Mouse (Mus musculus) midbrain, embryonic 13.5 days (tissue): Measurements from ENCODE around the gene Cbx3. TPM values are rescaled to one million over a fixed set of nuclear protein-coding genes. Genes with fewer than 3 reads are reported as not detected.

Source experiments
- ATAC-seq: fragments of 200-750 bp; cut with Nextera tagmentation; 2 replicates; pipeline ENCODE4 v1.8.0; 2017; ENCODE audit warnings: mild to moderate bottlenecking, moderate TSS enrichment, moderate library complexity
- H3K27ac ChIP-seq: fragments of 300-500 bp; sonication (generic); 2 replicates; pipeline ENCODE4 v1.5.1; 2015; ENCODE audit warnings: inconsistent platforms, mild to moderate bottlenecking, moderate library complexity
- H3K27me3 ChIP-seq: fragments of 300-500 bp; sonication (generic); 2 replicates; pipeline ENCODE4 v1.6.1; 2015; ENCODE audit warnings: mild to moderate bottlenecking, inconsistent platforms
- H3K36me3 ChIP-seq: fragments of 300-500 bp; sonication (generic); 2 replicates; pipeline ENCODE4 v1.6.1; 2015; ENCODE audit warnings: mild to moderate bottlenecking, inconsistent platforms
- H3K4me1 ChIP-seq: fragments of 300-500 bp; sonication (generic); replicated peaks from 2 replicates; pipeline ENCODE4 v1.6.1; 2015; ENCODE audit warnings: inconsistent platforms
- H3K4me2 ChIP-seq: fragments of 300-500 bp; sonication (generic); replicated peaks from 2 replicates; pipeline ENCODE4 v1.6.1; 2015; ENCODE audit warnings: moderate library complexity, mild to moderate bottlenecking, inconsistent platforms
- H3K4me3 ChIP-seq: fragments of 300-500 bp; sonication (generic); replicated peaks from 2 replicates; pipeline ENCODE4 v1.5.1; 2015; ENCODE audit warnings: mild to moderate bottlenecking, inconsistent platforms
- H3K9ac ChIP-seq: fragments of 300-500 bp; sonication (generic); replicated peaks from 2 replicates; pipeline ENCODE4 v1.6.1; 2015; ENCODE audit warnings: mild to moderate bottlenecking, inconsistent platforms
- H3K9me3 ChIP-seq: fragments of 300-500 bp; sonication (generic); 2 replicates; pipeline ENCODE4 v1.6.1; 2016; ENCODE audit warnings: mild to moderate bottlenecking, inconsistent platforms
- WGBS: fragments of 180-500 bp; shearing (Covaris S2); methylation state at CpG from one replicate; pipeline ENCODE4 v1.1.7; 2015; 5-methylcytosine and 5-hydroxymethylcytosine counted together
- polyA plus RNA-seq: library from polyadenylated mRNA; unstranded; fragments of >200 nt; fragmentation: Nextera tagmentation; extraction: Ambion mirVana; gene quantifications from 2 replicates; pipeline ENCODE4 v1.2.1, GENCODE M21; 2015

Cbx3 gene
- polyA plus RNA-seq, 1 experiment from 2014 or later = 593 TPM

DNA sequence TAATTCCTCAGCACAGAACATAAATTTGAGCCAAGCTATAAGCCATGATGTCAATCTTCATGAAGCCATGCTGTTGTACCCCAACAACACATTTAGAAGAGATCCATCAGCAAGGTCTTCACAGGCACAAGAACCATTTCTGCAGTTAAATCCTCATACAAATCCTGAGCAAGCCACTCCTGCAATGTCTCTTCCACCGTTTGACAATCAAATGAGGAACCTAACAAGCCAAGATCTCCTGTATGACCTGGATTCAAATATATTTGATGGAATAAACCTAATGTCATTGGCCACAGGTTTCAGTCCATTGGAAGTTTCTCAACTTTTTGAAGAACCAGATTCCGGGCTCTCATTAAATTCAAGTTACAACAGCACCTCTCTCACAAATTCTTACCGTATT lies 12.9 kb upstream of the Cbx3 start:
- Histone ChIP-seq H3K4me3 (no peak overlapping the region), H3K27ac (no peak overlapping the region), H3K4me1 (no peaks in the 10 kb centered on the region), H3K36me3 (peaks cover 42% of the 10 kb centered on the region), H3K9me3 (no peaks in the 10 kb centered on the region), H3K9ac (no peak overlapping the region), H3K4me2 (no peak overlapping the region), H3K27me3 (no peaks in the 10 kb centered on the region)
- no peak for ATAC-seq
- 88% methylated on average over 3 of the region's 3 CpGs for WGBS

DNA sequence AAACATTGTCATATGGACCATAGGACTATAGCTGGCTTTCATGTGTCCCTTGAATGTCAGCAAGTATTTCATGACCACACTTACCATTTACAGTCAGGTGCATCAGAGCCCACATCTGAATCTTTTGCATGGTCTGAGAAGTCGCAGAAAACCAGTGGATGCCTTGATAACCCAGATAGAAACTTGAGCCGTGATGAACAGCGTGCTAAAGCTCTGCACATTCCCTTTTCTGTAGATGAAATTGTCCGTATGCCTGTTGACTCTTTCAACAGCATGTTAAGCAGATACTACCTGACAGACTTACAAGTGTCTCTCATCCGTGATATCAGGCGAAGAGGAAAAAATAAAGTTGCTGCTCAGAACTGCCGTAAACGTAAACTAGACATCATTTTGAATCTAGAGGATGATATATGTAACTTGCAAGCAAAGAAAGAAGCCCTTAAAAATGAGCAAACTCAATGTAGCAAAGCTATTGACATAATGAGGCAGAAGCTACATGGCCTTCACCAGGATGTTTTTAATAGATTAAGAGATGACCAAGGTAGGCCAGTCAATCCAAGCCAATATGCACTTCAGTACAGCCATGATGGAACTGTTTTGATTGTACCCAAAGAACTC lies 12.3 kb upstream of the Cbx3 start:
- Histone ChIP-seq H3K4me1 (no peaks in the 10 kb centered on the region), H3K4me2 (no peak overlapping the region), H3K9ac (no peak overlapping the region), H3K4me3 (no peak overlapping the region), H3K9me3 (no peaks in the 10 kb centered on the region), H3K27ac (no peak overlapping the region), H3K27me3 (no peaks in the 10 kb centered on the region), H3K36me3 (peaks cover 44% of the 10 kb centered on the region)
- WGBS = 86% methylated on average over 8 of the region's 8 CpGs
- ATAC-seq = no peak

DNA sequence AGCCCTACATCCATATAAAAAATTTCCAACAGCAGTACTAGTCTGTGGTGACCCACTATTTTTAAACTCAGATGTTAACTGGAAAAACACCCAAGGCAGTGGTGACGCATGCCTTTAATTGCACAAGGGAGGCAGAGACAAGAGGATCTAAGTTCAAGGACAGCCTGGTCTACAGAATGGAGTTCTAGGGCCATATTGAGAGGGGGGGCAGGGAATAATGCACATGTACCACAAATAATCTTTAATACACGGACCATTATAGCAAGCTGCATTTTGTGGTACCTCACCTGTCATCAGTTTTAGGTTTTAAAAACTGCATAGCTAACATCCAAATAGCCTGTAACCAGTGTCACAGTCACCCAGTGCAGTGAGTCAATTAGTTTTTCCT lies 11.2 kb upstream of the Cbx3 start:
- H3K4me1 ChIP-seq = peaks cover 4% of the 10 kb centered on the region; the same call in 1 of the 2 replicates
- H3K4me2 ChIP-seq = no peak overlapping the region
- H3K4me3 ChIP-seq = no peak overlapping the region
- no peak overlapping the region for H3K9ac ChIP-seq
- ATAC-seq = 0 out of 2 replicates have a peak, but pooled peaks have one; percentile 7
- H3K36me3 ChIP-seq = peaks cover 53% of the 10 kb centered on the region
- 52% methylated on average over 2 of the region's 2 CpGs for WGBS
- no peaks in the 10 kb centered on the region for H3K27me3 ChIP-seq
- no peaks in the 10 kb centered on the region for H3K9me3 ChIP-seq
- no peak overlapping the region for H3K27ac ChIP-seq

DNA sequence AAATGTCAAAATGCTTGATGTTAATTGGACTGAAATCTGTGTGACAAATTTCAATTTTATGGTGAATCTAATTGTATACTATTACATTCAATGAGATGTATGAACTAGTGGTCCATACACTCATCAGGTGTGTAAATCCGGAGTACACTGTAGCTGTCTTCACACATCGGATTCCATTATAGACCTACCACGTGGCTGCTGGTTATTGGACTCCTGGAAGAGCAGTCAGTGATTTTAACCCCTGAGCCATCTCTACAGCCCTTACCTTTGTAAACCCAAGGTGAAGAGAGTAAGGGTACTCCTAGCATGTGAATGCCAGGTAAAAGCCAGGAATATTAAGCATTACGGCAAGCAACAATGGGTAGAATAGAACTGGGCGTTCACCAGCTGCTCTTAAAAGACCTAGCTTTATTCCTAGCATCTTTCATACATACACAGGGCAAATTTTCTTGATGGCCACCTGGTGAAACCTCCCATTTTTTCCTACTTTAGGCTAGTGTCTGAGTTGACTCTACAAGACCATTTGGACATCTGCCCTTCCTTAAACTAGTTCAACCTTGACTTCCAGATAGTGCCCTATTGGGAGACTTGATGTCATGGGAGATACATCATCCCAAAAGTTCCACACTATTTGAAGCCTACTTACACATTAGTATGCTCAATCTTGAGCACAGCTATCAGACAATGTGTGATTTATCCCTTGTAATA lies 10.7 kb upstream of the Cbx3 start:
- H3K9me3 ChIP-seq = no peaks in the 10 kb centered on the region
- no peak overlapping the region for H3K4me3 ChIP-seq
- H3K27me3 ChIP-seq = no peaks in the 10 kb centered on the region
- no peak overlapping the region for H3K9ac ChIP-seq
- H3K4me2 ChIP-seq = no peak overlapping the region
- peaks cover 57% of the 10 kb centered on the region for H3K36me3 ChIP-seq
- 38% methylated on average over 5 of the region's 5 CpGs for WGBS
- no peak overlapping the region for H3K27ac ChIP-seq
- peaks cover 7% of the 10 kb centered on the region; the same call in 1 of the 2 replicates for H3K4me1 ChIP-seq
- ATAC-seq = peak; percentile 57

DNA sequence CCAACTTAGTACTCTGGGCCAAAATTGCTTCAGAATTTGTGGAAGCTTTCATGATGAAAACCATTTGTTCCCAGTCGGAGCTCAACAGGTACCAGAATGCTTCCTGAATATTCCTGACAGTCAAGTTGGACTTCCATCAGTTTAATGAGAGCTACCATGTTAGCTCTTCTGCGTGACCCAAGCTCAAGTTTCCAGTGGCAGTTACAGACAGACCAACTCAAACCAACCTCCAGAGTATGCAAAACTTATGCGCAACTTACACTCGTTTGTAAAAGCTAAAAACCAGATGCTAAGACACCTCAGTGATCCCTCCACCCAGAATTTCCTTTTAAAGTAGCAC lies 10.2 kb upstream of the Cbx3 start:
- no peaks in the 10 kb centered on the region for H3K9me3 ChIP-seq
- no peak overlapping the region for H3K4me2 ChIP-seq
- no peak overlapping the region for H3K27ac ChIP-seq
- no peaks in the 10 kb centered on the region for H3K27me3 ChIP-seq
- peaks cover 57% of the 10 kb centered on the region for H3K36me3 ChIP-seq
- WGBS = 80% methylated on average over 4 of the region's 4 CpGs
- no peak for ATAC-seq
- H3K4me3 ChIP-seq = no peak overlapping the region
- H3K4me1 ChIP-seq = peaks cover 10% of the 10 kb centered on the region; the same call in 1 of the 2 replicates
- H3K9ac ChIP-seq = no peak overlapping the region

DNA sequence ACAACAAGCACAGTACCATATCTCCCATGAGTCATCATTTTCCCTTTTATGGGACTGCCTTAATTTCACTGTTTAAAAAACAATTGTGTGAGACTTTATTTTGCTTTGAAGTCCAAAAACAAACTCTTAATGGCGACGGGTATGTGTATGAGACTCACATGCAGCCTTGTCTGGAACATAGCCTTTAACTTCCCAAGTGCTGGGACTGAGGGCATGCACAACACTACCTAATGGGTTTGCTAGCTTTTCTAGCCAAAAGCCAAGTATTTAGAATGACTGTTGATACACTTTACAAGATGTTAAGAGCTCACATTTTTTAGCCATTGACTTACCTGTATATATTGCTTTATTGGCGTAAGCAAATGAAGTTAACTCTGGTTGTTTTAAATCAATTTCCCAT lies 9.8 kb upstream of the Cbx3 start:
- H3K27ac ChIP-seq = no peak overlapping the region
- no peak overlapping the region for H3K4me2 ChIP-seq
- no peak overlapping the region for H3K9ac ChIP-seq
- H3K4me1 ChIP-seq = peaks cover 14% of the 10 kb centered on the region
- no peaks in the 10 kb centered on the region for H3K9me3 ChIP-seq
- H3K4me3 ChIP-seq = no peak overlapping the region
- H3K27me3 ChIP-seq = no peaks in the 10 kb centered on the region
- 81% methylated on average over 3 of the region's 3 CpGs for WGBS
- ATAC-seq = no peak
- H3K36me3 ChIP-seq = peaks cover 60% of the 10 kb centered on the region

DNA sequence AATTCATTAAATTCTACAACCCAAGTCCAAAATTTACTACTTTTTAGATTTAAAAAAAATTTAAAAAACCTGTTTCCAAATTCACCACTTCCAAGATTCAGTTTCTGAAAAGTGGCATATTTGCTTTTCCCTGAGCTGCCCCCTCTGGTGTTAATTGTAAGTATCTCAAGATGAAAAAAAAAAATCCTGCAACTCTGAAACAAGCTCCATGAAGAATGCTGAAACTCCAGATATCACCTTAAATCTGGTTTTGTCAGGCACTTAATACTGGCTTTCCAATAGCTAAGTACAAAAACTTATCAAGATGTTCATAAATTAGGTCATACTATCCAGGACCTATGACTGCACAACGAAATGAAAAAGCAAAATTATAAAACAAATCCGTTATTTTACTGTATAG lies 2.5 kb upstream of the Cbx3 start:
- peak overlapping the region; percentile 62; the same call in 1 of the 2 replicates for H3K9ac ChIP-seq
- no peak for ATAC-seq
- 0% methylated on average over 2 of the region's 2 CpGs for WGBS

DNA sequence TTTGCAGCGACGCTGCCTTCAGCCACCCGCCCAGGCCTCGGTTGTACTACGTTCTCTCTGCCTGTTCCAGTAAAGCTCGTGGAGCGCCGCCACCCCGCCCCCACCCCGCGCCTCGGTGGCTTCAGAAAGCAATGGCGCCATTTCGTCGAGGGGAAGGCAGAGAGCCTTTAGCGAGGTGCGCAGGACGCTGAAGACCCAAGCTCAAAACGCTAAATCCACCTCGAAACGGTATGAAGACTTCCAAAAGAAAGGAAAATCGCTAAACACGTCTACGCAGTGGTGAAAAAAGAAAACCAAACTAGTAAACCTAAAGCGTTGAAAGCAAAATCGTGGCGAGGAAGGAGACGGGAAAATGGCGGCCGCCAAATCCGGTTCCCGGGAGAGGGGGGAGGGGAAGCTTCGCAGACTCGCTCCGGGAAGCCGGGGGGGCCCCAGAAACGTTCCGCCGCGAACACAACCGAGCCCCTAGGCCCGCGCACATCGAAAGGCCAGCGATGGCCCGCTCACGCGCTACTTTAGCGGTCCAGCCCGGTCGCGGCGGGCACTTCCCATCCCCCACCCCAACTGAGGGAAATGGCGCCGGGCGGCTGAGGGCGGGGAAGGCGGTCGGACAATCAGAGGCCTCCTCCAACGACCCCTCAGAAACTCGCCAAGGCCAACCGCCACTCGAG lies 1.1 kb upstream of the Cbx3 start:
- Histone ChIP-seq H3K9ac (peak overlapping the region; percentile 99), H3K27ac (peak overlapping the region; percentile 100), H3K36me3 (peaks cover 36% of the 10 kb centered on the region), H3K4me2 (peak overlapping the region; percentile 58), H3K4me3 (peak overlapping the region; percentile 90), H3K9me3 (no peaks in the 10 kb centered on the region), H3K4me1 (peaks cover 50% of the 10 kb centered on the region), H3K27me3 (no peaks in the 10 kb centered on the region)
- WGBS = under 1% methylated on average over 63 of the region's 63 CpGs
- ATAC-seq = peak; percentile 16

More for the DNA sequence above, 2.5 kb upstream of the Cbx3 start:
- Histone ChIP-seq H3K27me3 (no peaks in the 10 kb centered on the region), H3K36me3 (peaks cover 35% of the 10 kb centered on the region), H3K4me3 (peak overlapping the region; percentile 90), H3K4me2 (peak overlapping the region; percentile 63), H3K27ac (no peak overlapping the region), H3K4me1 (peaks cover 42% of the 10 kb centered on the region), H3K9me3 (no peaks in the 10 kb centered on the region)

DNA sequence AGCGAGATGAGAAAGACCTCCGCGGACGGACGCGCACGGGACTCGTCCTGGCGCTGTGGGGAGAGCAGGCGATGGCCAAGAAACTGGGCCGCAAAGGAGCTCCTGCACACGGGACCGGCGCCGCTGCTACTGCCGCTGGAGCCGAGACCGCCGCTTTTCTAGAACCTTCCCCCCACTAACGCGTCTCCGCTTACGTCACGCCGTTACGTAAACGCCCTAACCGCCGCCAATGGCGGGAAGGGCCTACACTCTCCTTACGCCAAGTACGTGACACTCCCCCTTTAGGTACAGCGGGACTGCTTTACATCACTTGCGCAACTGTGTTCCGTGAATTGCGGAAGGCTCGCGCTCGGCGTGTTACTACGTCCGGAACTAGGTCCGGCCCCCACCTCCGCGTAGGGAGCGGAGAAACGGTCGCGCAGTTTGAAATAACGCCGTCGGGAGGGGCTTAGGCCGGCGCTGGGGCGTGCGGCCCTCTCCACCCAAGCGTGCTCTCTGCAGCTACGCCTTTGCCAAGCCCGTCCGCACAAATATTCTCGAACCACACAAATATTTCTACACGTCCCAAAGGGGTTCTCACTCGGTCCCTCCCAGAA lies 347 bp upstream of the Cbx3 start, which contains the start of gene Hnrnpa2b1:
Gene Hnrnpa2b1, minus strand, starts transcription at position 180 of the 596 bp plus-strand sequence.
- Histone ChIP-seq H3K4me1 (peaks cover 52% of the 10 kb centered on the region), H3K4me3 (peak within 1 kb of the TSS; percentile 90)

DNA sequence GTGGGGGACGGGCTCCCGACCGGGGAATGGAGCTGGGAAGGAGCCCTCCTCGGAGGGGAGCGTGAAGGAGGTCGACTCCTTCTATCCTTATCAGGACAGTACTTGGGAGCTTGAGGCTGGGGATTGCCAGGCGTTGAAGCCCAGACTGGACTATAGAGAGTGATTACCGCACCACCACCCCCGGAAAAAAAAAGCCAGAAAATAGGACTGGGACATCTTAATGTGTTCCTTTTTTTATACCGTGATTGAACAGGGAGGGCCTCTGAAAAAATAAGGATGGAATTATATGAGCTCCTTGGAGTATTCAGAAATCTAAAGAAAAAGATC lies 982 bp downstream of the Cbx3 start:
- ATAC-seq = peak; percentile 35; the same call in 1 of the 2 replicates
- Histone ChIP-seq H3K4me1 (peaks cover 40% of the 10 kb centered on the region), H3K4me3 (peak overlapping the region; percentile 90), H3K9me3 (no peaks in the 10 kb centered on the region), H3K27me3 (no peaks in the 10 kb centered on the region), H3K36me3 (peaks cover 39% of the 10 kb centered on the region), H3K4me2 (peak overlapping the region; percentile 84), H3K9ac (peak overlapping the region; percentile 99), H3K27ac (peak overlapping the region; percentile 100)
- WGBS = 0% methylated on average over 10 of the region's 10 CpGs

More for the DNA sequence above, 347 bp upstream of the Cbx3 start, which contains the start of gene Hnrnpa2b1:
- Histone ChIP-seq H3K27ac (peak within 1 kb of the TSS; percentile 100), H3K4me2 (peak within 1 kb of the TSS; percentile 84), H3K9ac (peak within 1 kb of the TSS; percentile 99), H3K9me3 (no peaks in the 10 kb centered on the region), H3K27me3 (no peaks in the 10 kb centered on the region), H3K36me3 (peaks cover 41% of the 10 kb centered on the region)
- ATAC-seq = peak; percentile 92
- WGBS = under 1% methylated on average over 63 of the region's 63 CpGs

DNA sequence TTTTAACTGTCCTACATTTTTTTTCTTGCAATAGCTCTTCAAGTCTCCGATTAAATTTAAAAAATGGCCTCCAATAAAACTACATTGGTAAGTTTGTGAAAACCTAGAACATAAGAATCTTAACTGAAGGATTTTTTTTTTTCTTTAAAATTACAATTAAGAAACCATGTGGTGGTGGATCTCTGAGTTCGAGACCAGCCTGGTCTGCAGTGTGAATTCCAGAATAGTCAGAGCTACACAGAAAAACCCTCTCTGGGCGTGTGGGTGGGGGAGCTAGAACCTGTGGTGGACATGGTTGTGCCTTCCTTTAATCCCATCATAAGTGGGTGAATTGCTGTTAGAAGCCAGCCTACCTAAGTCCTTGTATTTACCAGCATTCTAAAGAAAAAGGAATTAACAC lies 1.6 kb downstream of the Cbx3 start:
- ATAC-seq = no peak
- Histone ChIP-seq H3K9ac (peak overlapping the region; percentile 99), H3K9me3 (no peaks in the 10 kb centered on the region), H3K4me3 (peak overlapping the region; percentile 90), H3K27me3 (no peaks in the 10 kb centered on the region), H3K27ac (peak overlapping the region; percentile 60; the same call in 1 of the 2 replicates), H3K4me2 (peak overlapping the region; percentile 84), H3K36me3 (peaks cover 37% of the 10 kb centered on the region), H3K4me1 (peaks cover 34% of the 10 kb centered on the region)
- WGBS = 13% methylated on average over 3 of the region's 3 CpGs

DNA sequence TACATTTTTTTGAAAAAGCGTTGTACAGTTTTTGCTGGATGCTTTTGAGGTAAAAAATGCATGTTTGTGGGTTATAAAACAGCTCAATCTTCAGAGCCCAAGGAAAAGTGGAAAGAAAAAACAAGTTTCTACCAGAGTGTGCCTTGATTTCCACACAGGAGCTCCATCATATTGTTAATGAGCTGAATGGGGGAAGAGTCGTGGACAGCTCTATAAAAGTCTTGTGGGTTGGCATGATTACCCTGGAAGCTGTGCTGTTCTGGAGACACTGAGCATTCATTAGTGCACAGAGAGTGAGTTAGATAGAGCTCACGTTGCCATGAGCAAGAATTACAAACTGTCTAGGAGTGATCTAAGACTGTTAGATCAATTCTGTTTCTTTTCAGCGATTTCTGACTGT lies 2.1 kb downstream of the Cbx3 start:
- H3K4me3 ChIP-seq = peak overlapping the region; percentile 90
- H3K27me3 ChIP-seq = no peaks in the 10 kb centered on the region
- peaks cover 30% of the 10 kb centered on the region for H3K4me1 ChIP-seq
- H3K9ac ChIP-seq = peak overlapping the region; percentile 99
- H3K27ac ChIP-seq = 0 out of 2 replicates have a peak overlapping the region, but pooled peaks have one; percentile 60
- no peak for ATAC-seq
- H3K9me3 ChIP-seq = no peaks in the 10 kb centered on the region
- H3K36me3 ChIP-seq = peaks cover 37% of the 10 kb centered on the region
- 37% methylated on average over 4 of the region's 4 CpGs for WGBS
- H3K4me2 ChIP-seq = peak overlapping the region; percentile 84
